Mouse (Mus musculus): ENCODE measurements around the gene Rpl18.

The Rpl18 gene

GRCm38 (mm10) chr7:45715090-45715708, at the start of gene Rpl18:
Gene Rpl18, plus strand, starts transcription at chr7:45715457.
- peak; percentile 99 for DNase-seq

- no peak for DNase-seq
Observed at GRCm38 (mm10) chr7:45666161-45666560, 49.1 kb upstream of the Rpl18 start, which contains the start of gene Fut2. Gene Fut2, minus strand, starts transcription at chr7:45666394.

DNA sequence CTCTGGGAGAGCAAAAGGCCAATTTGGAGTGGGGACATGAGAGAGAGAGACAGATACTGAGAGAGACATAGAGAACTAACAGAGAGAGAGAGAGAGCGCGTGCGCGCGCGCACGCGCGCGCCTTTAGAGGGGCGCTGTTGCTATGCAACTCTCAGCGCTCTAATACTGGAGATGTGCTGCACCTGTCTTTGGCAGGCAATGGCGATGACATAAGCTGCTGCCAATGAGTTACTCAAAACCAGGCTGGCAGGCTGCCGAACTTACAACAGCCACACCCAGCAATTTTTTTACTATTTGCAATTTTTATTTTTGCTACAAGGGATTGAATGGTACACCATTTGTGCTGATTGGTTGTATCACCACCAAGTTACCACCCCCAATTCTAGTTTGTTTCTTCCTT, 47.5 kb upstream of the Rpl18 start:
- no peak for DNase-seq

GRCm38 (mm10) chr7:45668921-45669320, 46.3 kb upstream of the Rpl18 start:
- DNase-seq = no peak

DNA sequence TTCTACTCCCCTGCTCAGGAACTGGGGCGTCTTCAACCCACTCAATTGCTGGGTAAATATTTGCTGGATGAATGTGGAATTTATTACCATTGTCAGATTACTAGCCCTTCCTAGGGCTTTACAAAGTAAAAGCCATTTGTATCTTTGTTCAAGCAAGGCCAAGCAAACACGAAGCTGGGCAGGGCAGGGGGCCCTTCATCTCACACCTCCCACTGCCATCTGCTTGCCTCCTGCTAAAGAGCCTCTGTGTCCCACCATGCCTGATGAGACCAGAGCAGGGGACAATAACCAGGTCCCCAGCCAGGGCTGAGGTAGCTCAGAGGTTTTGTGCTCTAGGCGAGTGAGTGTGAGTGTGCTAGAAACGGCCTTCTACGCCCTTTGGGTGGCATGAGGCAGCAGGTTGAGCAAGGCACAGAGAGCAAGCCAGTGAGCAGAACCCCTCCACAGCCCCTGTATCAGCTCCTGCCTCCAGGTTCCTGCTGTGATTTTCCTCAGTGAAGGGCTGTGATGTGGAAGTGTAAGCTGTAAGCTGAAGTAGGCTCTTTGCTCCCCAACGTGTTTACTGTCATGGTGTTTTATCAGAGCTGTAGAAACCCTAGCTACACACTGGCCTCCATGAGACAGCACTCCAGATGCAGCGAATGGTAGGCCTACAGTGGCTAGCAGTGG, 37.5 kb upstream of the Rpl18 start:
- no peak for DNase-seq

GRCm38 (mm10) chr7:45678513-45678912, 36.7 kb upstream of the Rpl18 start:
- DNase-seq = no peak

DNA sequence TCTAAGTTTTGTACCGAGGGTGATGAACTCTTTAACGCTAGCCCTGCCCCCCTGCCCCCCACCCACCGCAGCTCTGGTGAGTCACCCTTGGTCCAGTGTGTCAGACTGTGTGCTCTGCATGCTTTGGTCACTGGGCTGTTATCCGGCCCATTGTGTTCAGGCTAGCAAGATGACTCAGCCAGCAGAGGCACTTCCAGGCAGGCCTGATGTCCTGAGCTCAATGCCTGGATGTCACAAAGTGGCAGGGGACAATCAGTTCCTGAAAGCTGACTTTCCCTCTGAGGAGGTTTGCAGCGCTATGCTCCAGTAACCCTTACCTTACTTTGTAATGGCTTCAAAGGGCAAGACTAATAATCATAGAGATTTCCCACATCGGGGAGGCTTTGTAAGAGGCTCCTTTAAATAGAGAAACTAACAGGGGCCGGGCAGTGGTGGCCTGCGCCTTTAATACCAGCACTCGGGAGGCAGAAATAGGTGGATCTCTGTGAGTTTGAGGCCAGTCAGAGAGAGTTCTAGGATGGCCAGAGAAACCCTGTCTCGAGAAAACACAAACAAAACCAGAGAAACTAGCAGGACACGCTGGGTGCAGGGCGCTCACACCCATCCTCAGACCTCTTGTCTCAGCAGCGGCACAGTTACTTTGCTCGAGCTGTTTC, 35.2 kb upstream of the Rpl18 start:
- DNase-seq = peak; percentile 75

- DNase-seq = peak; percentile 79
Observed at GRCm38 (mm10) chr7:45681046-45681736, 34.1 kb upstream of the Rpl18 start.

- peak; percentile 94 for DNase-seq
Observed at GRCm38 (mm10) chr7:45682144-45683126, 32.8 kb upstream of the Rpl18 start.

DNA sequence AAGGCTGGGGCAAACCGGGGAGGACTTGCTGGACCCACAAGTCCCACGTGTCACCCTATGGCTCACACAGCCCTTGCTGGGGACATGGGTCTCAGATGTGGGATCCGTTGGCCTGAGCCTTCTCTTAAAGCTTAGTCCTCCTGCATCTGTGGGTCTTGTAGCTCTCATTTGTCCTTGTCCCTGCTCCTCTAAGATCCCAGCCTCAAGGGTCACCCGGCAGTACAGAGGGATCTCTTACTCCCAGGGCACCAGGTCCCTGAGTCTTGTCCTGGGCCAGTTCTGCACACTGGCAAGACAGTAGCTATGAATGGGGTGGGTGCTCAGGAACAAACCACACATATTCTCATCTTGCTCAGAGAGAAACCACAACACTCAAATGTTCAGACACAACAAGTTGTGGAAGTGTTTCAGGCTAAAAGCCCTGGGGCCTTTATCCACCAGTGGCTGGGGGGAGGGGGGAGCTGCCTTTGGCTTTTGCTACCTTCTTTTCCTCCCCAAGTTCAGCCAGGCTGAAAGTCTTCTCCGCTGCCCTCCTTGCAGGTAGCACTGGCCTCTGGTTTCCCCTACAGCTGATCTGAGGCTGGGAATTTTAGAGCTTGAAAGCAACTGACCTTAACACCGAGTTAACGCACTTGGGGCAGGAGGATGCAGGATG, 31.7 kb upstream of the Rpl18 start, which contains the start of gene Ntn5:
TSS of gene Ntn5 (plus strand) at position 627 of the 655 bp plus-strand sequence.
- DNase-seq = no peak

DNA sequence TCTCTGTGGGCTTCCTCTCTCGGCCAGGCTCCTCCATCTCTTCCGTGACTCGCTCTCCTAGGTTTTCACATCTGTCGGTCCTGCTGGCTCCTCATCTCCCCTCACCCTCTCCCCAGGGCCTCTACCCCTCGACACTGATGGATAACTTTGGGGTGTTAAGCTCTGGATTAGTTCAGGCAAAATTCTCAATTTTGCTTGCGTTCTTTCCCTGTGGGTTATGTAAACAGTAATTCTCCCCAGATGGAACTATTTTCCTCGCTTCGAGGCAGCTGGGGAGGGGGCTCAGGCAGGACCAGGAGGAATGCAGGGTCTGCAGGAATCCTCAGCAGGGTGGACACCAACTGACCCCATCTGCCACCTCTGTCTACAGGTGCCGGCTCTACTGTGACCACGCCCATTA, 29.4 kb upstream of the Rpl18 start:
- DNase-seq = no peak

GRCm38 (mm10) chr7:45686841-45687240, 28.4 kb upstream of the Rpl18 start:
- DNase-seq = peak; percentile 60

GRCm38 (mm10) chr7:45689099-45689498, 26.2 kb upstream of the Rpl18 start:
- no peak for DNase-seq

GRCm38 (mm10) chr7:45689800-45690199, 25.5 kb upstream of the Rpl18 start:
- no peak for DNase-seq

DNA sequence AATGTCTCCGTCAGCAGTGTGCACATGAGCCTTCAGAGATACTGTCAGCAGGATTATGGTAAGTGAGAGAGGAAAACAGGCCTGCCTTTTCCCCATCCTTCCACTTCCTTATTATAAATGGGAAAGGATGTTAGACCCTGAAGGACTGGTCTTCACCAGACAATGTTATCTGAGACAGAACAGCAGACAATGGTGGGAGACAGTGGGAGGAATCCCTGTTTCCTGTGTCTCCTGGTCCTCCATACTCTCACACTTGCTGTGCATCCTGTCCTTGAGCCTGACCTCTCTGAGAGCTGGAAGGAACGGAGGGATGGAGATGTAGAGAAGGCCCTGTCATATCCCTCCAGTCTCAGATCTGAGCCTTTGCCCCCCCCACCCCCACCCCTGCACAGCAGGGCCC, 22.9 kb upstream of the Rpl18 start:
- no peak for DNase-seq

DNA sequence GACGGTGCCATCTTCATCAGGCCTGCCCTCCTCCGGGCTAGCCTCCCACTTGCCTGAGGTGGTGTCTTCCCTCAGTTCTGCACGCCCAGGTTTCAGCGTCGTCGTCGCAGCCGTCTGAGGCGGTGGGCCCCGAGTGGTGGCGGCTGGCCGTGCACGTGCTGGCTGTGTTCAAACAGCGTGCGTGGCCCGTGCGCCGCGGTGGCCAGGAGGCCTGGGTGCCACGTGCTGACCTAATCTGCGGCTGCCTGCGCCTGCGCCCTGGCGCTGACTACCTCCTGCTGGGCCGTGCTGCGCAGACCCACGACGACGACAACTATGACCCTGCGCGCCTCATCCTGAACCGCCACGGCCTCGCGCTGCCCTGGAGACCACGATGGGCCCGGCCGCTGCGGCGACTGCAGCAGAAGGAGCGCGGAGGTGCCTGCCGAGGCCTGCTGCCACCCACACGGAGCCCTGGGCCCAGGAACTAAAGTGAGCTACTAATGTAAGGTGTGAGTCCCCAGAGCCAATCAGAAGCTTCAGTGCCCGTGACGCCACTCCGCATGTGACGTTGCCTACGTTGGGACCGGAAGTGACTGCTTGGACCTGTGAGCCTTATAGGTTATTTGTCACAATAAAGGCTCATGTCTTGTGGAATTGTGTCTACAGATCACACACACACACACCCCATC, 21.2 kb upstream of the Rpl18 start, which contains the start of gene Sec1:
TSS of gene Sec1 (minus strand) at position 482 of the 671 bp plus-strand sequence.
- DNase-seq = no peak

GRCm38 (mm10) chr7:45695098-45695497, 20.2 kb upstream of the Rpl18 start:
- DNase-seq = no peak

DNA sequence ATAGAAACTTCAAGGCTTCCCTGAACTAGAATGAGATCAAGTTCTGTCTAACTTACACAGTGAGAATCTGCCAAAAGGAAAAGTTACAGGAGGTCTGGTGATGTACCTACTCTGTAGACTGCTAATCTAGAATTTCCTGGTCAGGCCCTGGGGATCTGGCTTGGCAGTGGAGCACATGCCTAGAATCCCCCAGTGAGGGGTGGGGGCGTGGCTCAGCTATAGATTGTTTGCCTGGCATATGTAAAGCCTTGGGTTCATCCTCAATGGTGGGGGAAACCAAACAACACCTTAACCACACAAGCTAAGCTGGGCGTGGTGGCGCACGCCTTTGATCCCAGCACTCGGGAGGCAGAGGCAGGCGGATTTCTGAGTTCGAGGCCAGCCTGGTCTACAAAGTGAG, 17.4 kb upstream of the Rpl18 start:
- no peak for DNase-seq

DNA sequence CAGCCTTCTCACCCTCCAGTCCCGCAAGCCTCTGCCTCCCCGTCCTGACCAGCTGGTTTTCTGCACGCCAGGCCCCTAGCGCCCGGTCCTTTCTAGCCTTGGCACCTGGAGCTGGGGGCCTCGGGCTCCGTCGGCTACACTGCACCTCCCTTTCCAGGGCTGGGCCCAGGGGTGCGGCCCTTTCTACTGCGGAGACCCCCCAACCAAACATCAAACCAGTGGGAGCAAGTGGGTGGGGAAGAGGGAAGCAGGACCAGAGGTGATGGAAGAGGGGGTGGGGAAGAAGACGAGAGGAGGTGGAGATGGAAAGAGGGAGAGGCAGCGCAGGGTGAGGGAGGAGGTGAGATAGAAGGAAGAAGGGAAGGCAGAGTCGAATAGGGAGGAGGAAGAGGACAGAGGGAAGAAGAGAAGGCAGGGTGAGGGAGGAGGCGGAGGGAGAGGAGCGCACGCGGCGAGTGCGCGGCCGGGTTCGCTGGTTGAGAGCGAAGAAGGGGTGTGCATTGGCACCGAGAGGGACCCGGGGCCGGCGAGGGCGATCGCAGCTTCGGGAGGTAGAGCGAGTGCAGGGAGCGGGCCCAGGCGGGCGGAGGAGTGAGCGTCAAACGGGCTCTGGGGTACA, 15.6 kb upstream of the Rpl18 start, which contains the start of gene Car11:
TSS of gene Car11 (plus strand) at position 321 of the 619 bp plus-strand sequence.
- DNase-seq = no peak

DNA sequence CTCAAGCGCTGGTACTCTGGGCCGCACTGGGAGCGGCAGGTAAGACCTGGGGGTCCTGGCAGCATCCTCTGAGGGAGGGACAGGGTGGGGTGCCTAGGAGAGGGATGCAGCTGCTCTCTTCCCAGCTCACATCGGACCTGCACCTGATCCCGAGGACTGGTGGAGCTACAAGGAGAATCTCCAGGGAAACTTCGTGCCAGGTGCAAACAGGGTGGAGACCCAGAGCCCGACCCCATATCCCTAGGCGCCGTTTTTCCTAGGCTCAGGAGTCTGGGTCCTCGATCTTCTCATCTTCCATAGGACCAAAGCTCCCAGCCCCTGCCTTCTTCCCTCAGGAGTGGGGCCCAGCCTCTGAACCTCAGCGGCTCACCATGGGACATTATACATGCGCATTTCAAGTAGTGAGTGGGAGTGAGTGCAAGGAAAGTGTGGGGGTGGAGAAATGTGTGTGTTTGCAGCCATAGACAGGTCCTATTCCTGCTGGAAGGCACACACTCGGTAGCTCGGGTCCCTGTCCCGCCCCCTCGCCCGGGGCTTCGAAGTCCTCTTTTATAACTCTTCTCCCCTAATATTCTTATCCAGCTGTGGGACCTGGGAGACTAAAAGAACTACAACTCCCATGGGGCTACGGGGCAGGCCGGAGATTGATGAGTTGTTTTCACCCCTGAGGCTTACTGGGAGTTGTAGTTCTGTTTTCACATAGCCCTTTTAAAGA, 14.8 kb upstream of the Rpl18 start:
- DNase-seq = peak; percentile 94

All from lung, postnatal 36 days (tissue).